Mouse (Mus musculus) spleen, adult 2 months (tissue): Measurements from ENCODE around the gene Cnih1. TPM values are rescaled to one million over a fixed set of nuclear protein-coding genes. Genes with fewer than 3 reads are reported as not detected.
"Not testable (repeated sequence)": the region's sequence is repeated elsewhere in the genome, so short reads cannot be mapped to it uniquely, and the experiment has no call there.

Experiments used
- DNase-seq, 2 experiments: peaks; one replicate each; pipeline versions ENCODE4 v3.0.0 to v3.0.0-alpha.2; 2012 to 2021; ENCODE audit warnings: low spot score in 2 of 2, low read depth in 1 of 2
- H3K27ac ChIP-seq: fragments of 200-500 bp; 2 replicates; pipeline ENCODE4 v1.5.1; 2012; ENCODE audit warnings: low read length, inconsistent platforms; ENCODE audit not compliant: insufficient read depth
- H3K27me3 ChIP-seq: fragments of 200-500 bp; 2 replicates; pipeline ENCODE4 v1.6.1; 2012; ENCODE audit warnings: mild to moderate bottlenecking, moderate library complexity, low read length, inconsistent platforms; ENCODE audit not compliant: control insufficient read depth, insufficient read depth
- H3K36me3 ChIP-seq: fragments of 200-500 bp; 2 replicates; pipeline ENCODE4 v1.6.1; 2012; ENCODE audit warnings: mild to moderate bottlenecking, low read length, inconsistent platforms; ENCODE audit not compliant: control insufficient read depth, insufficient read depth
- H3K4me1 ChIP-seq: fragments of 200-500 bp; 2 replicates; pipeline ENCODE4 v1.6.1; 2011; ENCODE audit warnings: inconsistent platforms; ENCODE audit not compliant: control insufficient read depth, insufficient read depth, insufficient read length
- H3K4me3 ChIP-seq: fragments of 200-500 bp; 2 replicates; pipeline ENCODE4 v1.5.1; 2011; ENCODE audit warnings: mild to moderate bottlenecking, inconsistent platforms; ENCODE audit not compliant: insufficient read depth, insufficient read length; ENCODE audit errors: extremely low read depth
- CTCF ChIP-seq: fragments of 200-500 bp; IDR thresholded peaks from 2 replicates; pipeline ENCODE4 v1.5.1; 2011; ENCODE audit warnings: mild to moderate bottlenecking, inconsistent platforms; ENCODE audit not compliant: insufficient read depth, insufficient read length, insufficient replicate concordance; ENCODE audit errors: extremely low read depth
- POLR2A ChIP-seq: fragments of 200-500 bp; IDR thresholded peaks from 2 replicates; pipeline ENCODE4 v1.6.1; 2011; ENCODE audit warnings: low read depth, low read length, inconsistent platforms
- WGBS: fragments of 180-500 bp; shearing (Covaris S2); methylation state at CpG from one replicate; pipeline ENCODE4 v1.1.7; 2018; 5-methylcytosine and 5-hydroxymethylcytosine counted together
- polyA plus RNA-seq: library from polyadenylated mRNA; depleted of rRNA; stranded (reverse); fragments of >200 nt; gene quantifications from 2 replicates; pipeline ENCODE4 v1.2.3, GENCODE M21; 2012

Gene Cnih1
- polyA plus RNA-seq, 1 experiment, result 32.3 TPM

GRCm38 (mm10) chr14:46757736-46758135 lies 30.5 kb downstream of the Cnih1 start:
- 82% methylated on average over 9 of the region's 9 CpGs for WGBS
- TF ChIP-seq CTCF, result no peak
- no peak for TF ChIP-seq POLR2A
- H3K36me3 ChIP-seq, result no peaks in the 10 kb centered on the region

GRCm38 (mm10) chr14:46755851-46756250 lies 32.4 kb downstream of the Cnih1 start:
- Histone ChIP-seq H3K4me1 (peaks cover 4% of the 10 kb centered on the region; the same call in 1 of the 2 replicates), H3K27me3 (no peaks in the 10 kb centered on the region), H3K36me3 (no peaks in the 10 kb centered on the region), H3K4me3 (no peak overlapping the region), H3K27ac (no peak overlapping the region)
- no peak for DNase-seq
- TF ChIP-seq CTCF, result no peak
- 92% methylated on average over 8 of the region's 8 CpGs for WGBS

More at GRCm38 (mm10) chr14:46757736-46758135, 30.5 kb downstream of the Cnih1 start:
- H3K4me1 ChIP-seq, result peaks cover 4% of the 10 kb centered on the region; the same call in 1 of the 2 replicates
- no peak for DNase-seq
- H3K4me3 ChIP-seq, result no peak overlapping the region
- H3K27me3 ChIP-seq, result no peaks in the 10 kb centered on the region
- H3K27ac ChIP-seq, result no peak overlapping the region

- H3K27me3 ChIP-seq, DNase-seq, H3K36me3 ChIP-seq, H3K4me1 ChIP-seq, H3K4me3 ChIP-seq, H3K27ac ChIP-seq: not testable (repeated sequence)
- WGBS, result 78% methylated on average over 10 of the region's 10 CpGs
Observed at GRCm38 (mm10) chr14:46754371-46754770, 33.8 kb downstream of the Cnih1 start.

GRCm38 (mm10) chr14:46745413-46745812 lies 42.8 kb downstream of the Cnih1 start:
- no peaks in the 10 kb centered on the region for H3K36me3 ChIP-seq
- no peak overlapping the region for H3K4me3 ChIP-seq
- H3K27ac ChIP-seq, result no peak overlapping the region
- TF ChIP-seq POLR2A (no peak), CTCF (no peak)
- H3K4me1 ChIP-seq, result no peaks in the 10 kb centered on the region; the same call in 1 of the 2 replicates
- DNase-seq, result no peak
- WGBS, result 93% methylated on average over 8 of the region's 8 CpGs
- H3K27me3 ChIP-seq, result no peaks in the 10 kb centered on the region

GRCm38 (mm10) chr14:46742674-46743073 lies 45.5 kb downstream of the Cnih1 start:
- TF ChIP-seq CTCF, result no peak
- no peak for TF ChIP-seq POLR2A
- H3K27me3 ChIP-seq, result no peaks in the 10 kb centered on the region
- no peak overlapping the region for H3K4me3 ChIP-seq
- DNase-seq, result no peak
- H3K4me1 ChIP-seq, result no peaks in the 10 kb centered on the region; the same call in 1 of the 2 replicates
- no peaks in the 10 kb centered on the region for H3K36me3 ChIP-seq
- H3K27ac ChIP-seq, result no peak overlapping the region
- 36% methylated on average over 2 of the region's 2 CpGs for WGBS

GRCm38 (mm10) chr14:46737346-46737745 lies 50.9 kb downstream of the Cnih1 start:
- H3K27ac ChIP-seq, H3K4me1 ChIP-seq, H3K27me3 ChIP-seq, H3K36me3 ChIP-seq, DNase-seq, H3K4me3 ChIP-seq: not testable (repeated sequence)

- Histone ChIP-seq H3K36me3 (no peaks in the 10 kb centered on the region), H3K27ac (no peak overlapping the region), H3K4me1 (no peaks in the 10 kb centered on the region; the same call in 1 of the 2 replicates), H3K27me3 (no peaks in the 10 kb centered on the region), H3K4me3 (no peak overlapping the region)
- DNase-seq, result no peak
- WGBS, result 86% methylated on average over 4 of the region's 4 CpGs
- TF ChIP-seq POLR2A, result no peak
- TF ChIP-seq CTCF, result no peak
Observed at GRCm38 (mm10) chr14:46736366-46736765, 51.8 kb downstream of the Cnih1 start.
